Mouse (Mus musculus) bone marrow macrophage, adult 2 months (primary cell): Measurements from ENCODE around the gene Elmo1.

Source experiments
- CTCF ChIP-seq: IDR thresholded peaks from 2 replicates; pipeline ENCODE4 v1.5.1; 2012; ENCODE audit warnings: low read depth, mild to moderate bottlenecking, low read length, moderate library complexity
- POLR2A ChIP-seq: IDR thresholded peaks from 2 replicates; pipeline ENCODE4 v1.6.1; 2012; ENCODE audit warnings: mild to moderate bottlenecking, low read depth, low read length, borderline replicate concordance

DNA sequence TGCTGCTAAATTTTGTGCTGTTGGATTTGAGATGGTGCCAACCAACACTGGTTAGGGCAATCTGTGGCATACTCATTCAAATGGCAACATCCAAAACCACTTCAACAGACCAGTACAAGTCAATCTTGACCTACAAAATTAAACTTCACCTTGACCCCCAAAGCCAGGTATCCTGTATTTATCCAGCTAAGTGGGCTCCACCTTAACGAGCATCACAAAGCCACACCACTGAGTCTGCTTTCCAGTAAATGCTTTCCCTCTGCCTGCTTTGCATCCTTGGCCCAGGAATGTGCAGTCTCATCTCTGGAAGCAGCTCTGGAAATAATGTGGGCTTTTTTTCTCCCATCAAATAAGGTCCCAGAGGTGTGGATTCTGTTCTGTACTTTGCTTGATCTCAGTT, 349.1 kb downstream of the Elmo1 start:
- TF ChIP-seq POLR2A (no peak), CTCF (no peak)
